Mouse (Mus musculus) intestine, embryonic 14.5 days (tissue): ENCODE data around the gene Rac3. TPM values are rescaled to one million over a fixed set of nuclear protein-coding genes. Genes with fewer than 3 reads are reported as not detected.

Source experiments
- ATAC-seq: fragments of 200-750 bp; cut with Nextera tagmentation; replicated peaks from 2 replicates; pipeline ENCODE4 v1.8.0; 2017; ENCODE audit warnings: low read depth, moderate number of reproducible peaks, moderate TSS enrichment, moderate library complexity; ENCODE audit not compliant: low FRiP score, low TSS enrichment
- DNase-seq: peaks from one replicate; pipeline ENCODE4 v3.0.0-alpha.2; 2018; ENCODE audit warnings: low spot score
- H3K27ac ChIP-seq: fragments of 300-500 bp; sonication (generic); 2 replicates; pipeline ENCODE4 v1.5.1; 2014; ENCODE audit warnings: low read depth, mild to moderate bottlenecking, control low read depth
- H3K27me3 ChIP-seq: fragments of 300-500 bp; sonication (generic); replicated peaks from 2 replicates; pipeline ENCODE4 v1.6.1; 2014; ENCODE audit warnings: low read length, control low read depth; ENCODE audit not compliant: control insufficient read depth, insufficient read depth
- H3K36me3 ChIP-seq: fragments of 300-500 bp; sonication (generic); 2 replicates; pipeline ENCODE4 v1.6.1; 2014; ENCODE audit warnings: low read length, control low read depth; ENCODE audit not compliant: control insufficient read depth, insufficient read depth
- H3K4me1 ChIP-seq: fragments of 300-500 bp; sonication (generic); replicated peaks from 2 replicates; pipeline ENCODE4 v1.6.1; 2014; ENCODE audit warnings: low read length, control low read depth, mixed read lengths; ENCODE audit not compliant: control insufficient read depth, insufficient read depth
- H3K4me2 ChIP-seq: fragments of 300-500 bp; sonication (generic); 2 replicates; pipeline ENCODE4 v1.6.1; 2014; ENCODE audit warnings: low read length
- H3K4me3 ChIP-seq: fragments of 300-500 bp; sonication (generic); 2 replicates; pipeline ENCODE4 v1.5.1; 2014; ENCODE audit warnings: low read depth, low read length, control low read depth, mixed read lengths
- H3K9ac ChIP-seq: fragments of 300-500 bp; sonication (generic); 2 replicates; pipeline ENCODE4 v1.6.1; 2014; ENCODE audit warnings: mild to moderate bottlenecking, low read length
- H3K9me3 ChIP-seq: fragments of 300-500 bp; sonication (generic); 2 replicates; pipeline ENCODE4 v1.6.1; 2016; ENCODE audit warnings: low read length, control low read depth; ENCODE audit not compliant: control insufficient read depth
- WGBS: fragments of 180-500 bp; shearing (Covaris S2); extraction: QIAGEN DNeasy Blood & Tissue Kit; methylation state at CpG from one replicate; pipeline ENCODE4 v1.1.7; 2014; 5-methylcytosine and 5-hydroxymethylcytosine counted together
- polyA plus RNA-seq: library from polyadenylated mRNA; unstranded; fragments of >200 nt; fragmentation: Nextera tagmentation; extraction: Ambion mirVana; gene quantifications from 2 replicates; pipeline ENCODE4 v1.2.1, GENCODE M21; 2014

The Rac3 gene
- polyA plus RNA-seq, 1 experiment from 2014 or later = 10.2 TPM

GRCm38 (mm10) chr11:120722067-120722630, 879 bp downstream of the Rac3 start:
- no peak overlapping the region for H3K27ac ChIP-seq

DNA sequence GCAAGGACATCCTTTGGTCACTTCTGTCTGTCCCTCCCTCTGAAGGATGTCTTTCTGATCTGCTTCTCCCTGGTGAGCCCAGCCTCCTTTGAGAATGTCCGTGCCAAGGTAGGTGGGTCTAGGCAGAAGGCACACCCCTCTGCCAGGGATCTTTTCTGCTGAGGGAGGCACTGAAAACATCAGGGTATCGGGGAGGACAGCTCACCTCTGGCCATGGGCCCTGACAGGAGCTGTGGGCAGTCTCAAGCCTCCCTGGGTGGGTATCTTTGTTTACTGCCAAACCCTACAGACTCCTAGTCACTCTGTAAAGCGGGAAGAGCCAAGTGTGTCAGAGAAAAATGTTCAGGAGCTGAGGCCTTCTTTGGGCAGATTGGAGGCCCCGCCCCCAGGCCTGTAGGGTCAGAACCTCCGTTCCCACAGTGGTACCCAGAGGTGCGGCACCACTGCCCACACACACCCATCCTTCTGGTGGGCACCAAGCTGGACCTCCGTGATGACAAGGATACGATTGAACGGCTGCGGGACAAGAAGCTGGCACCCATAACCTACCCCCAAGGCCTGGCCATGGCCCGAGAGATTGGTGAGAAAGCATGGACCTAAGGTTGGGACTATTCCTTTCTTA, 1.6 kb downstream of the Rac3 start:
- no peak for DNase-seq
- no peak for ATAC-seq

More at GRCm38 (mm10) chr11:120722067-120722630, 879 bp downstream of the Rac3 start:
- ATAC-seq = peak; percentile 3
- H3K9me3 ChIP-seq = no peaks in the 10 kb centered on the region
- peak overlapping the region; percentile 64 for H3K9ac ChIP-seq
- peaks cover 8% of the 10 kb centered on the region; the same call in 1 of the 2 replicates for H3K27me3 ChIP-seq
- no peak for DNase-seq
- H3K4me1 ChIP-seq = peaks cover 20% of the 10 kb centered on the region
- 22% methylated on average over 21 of the region's 21 CpGs for WGBS
- peaks cover 24% of the 10 kb centered on the region for H3K36me3 ChIP-seq
- peak overlapping the region; percentile 99 for H3K4me2 ChIP-seq
- peak overlapping the region; percentile 58 for H3K4me3 ChIP-seq

DNA sequence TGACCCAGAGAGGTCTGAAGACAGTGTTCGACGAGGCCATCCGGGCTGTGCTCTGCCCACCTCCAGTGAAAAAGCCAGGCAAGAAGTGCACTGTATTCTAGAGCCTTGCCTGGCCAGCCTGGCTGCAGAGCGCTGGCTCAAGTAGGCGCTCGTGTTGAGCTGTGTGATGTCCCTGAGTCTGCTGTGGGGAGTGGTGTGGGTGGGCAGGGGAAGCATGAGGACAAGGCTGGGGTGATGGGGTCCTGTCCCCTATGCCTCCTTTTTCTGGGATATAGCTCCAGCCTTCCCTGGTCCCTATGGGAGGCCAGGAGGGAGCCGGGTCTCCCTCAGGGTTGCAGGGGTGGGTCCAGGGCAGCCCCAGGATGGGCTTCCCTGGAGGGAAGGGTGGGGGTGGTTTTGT, 2.2 kb downstream of the Rac3 start:
- H3K4me2 ChIP-seq = no peak overlapping the region
- no peak overlapping the region for H3K9ac ChIP-seq
- peaks cover 11% of the 10 kb centered on the region; the same call in 1 of the 2 replicates for H3K36me3 ChIP-seq
- ATAC-seq (no peak), DNase-seq (no peak)
- H3K4me1 ChIP-seq = peaks cover 20% of the 10 kb centered on the region
- H3K27ac ChIP-seq = no peak overlapping the region
- H3K9me3 ChIP-seq = no peaks in the 10 kb centered on the region
- H3K4me3 ChIP-seq = no peak overlapping the region
- peaks cover 8% of the 10 kb centered on the region; the same call in 1 of the 2 replicates for H3K27me3 ChIP-seq
- 91% methylated on average over 7 of the region's 7 CpGs for WGBS

More for the DNA sequence above, 1.6 kb downstream of the Rac3 start:
- 85% methylated on average over 11 of the region's 11 CpGs for WGBS
- peaks cover 8% of the 10 kb centered on the region; the same call in 1 of the 2 replicates for H3K27me3 ChIP-seq
- peaks cover 17% of the 10 kb centered on the region for H3K36me3 ChIP-seq
- no peaks in the 10 kb centered on the region for H3K9me3 ChIP-seq
- H3K4me2 ChIP-seq = no peak overlapping the region
- no peak overlapping the region for H3K27ac ChIP-seq
- no peak overlapping the region for H3K4me3 ChIP-seq
- H3K4me1 ChIP-seq = peaks cover 20% of the 10 kb centered on the region
- H3K9ac ChIP-seq = no peak overlapping the region

DNA sequence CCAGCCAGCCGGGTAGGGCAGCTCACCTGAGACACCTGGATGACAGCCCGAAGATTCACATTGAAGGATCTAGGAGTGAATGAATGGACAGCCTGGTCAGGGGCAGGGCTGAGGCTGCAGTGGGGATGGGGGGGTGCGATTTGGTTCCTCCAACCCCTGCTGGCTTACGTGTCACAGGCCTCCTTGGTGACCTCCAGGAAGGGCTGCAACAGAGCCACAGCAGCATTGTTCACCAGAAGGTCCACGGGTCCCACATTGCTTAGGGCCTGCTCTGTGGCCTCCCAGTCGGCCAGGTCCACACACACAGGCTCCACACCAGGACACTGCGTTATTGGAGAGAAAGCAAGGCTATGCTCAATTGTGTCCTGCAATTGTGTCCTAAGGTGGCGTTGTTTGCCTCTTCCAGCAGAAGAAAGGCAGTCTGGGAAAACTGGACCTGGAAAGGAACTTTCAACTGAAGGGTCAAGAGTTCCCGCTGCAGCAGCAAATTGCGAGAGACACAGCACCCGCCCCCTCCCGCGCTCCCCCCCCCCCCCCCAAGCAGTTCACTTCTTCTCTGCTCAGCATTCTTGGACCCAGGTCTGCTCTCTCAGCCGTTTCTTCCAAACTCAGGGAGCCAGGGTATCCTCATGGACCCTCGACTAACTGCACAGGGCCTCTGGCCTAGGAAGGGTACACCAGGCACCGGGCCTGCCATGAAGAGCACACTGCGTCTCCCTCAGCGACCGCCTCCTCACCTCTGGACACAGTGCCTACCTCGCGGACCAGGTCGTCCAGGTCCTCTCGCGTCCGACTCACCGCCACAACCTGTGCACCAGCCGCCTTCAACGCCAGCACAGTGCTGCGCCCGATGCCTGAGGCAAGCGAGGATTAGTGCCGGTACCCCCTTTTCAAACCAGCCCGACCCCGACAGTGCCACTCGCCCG, 5.2 kb downstream of the Rac3 start:
- Histone ChIP-seq H3K4me1 (peaks cover 14% of the 10 kb centered on the region), H3K9ac (peak overlapping the region; percentile 40), H3K36me3 (no peaks in the 10 kb centered on the region), H3K4me3 (peak overlapping the region; percentile 58), H3K9me3 (no peaks in the 10 kb centered on the region), H3K27me3 (peaks cover 8% of the 10 kb centered on the region; the same call in 1 of the 2 replicates), H3K27ac (no peak overlapping the region), H3K4me2 (peak overlapping the region; percentile 84)
- WGBS = 21% methylated on average over 33 of the region's 36 CpGs
- DNase-seq (no peak), ATAC-seq (peak; percentile 30; the same call in 1 of the 2 replicates)

GRCm38 (mm10) chr11:120727169-120727527, 5.9 kb downstream of the Rac3 start, which contains the start of gene Dcxr:
Gene Dcxr, minus strand, starts transcription at chr11:120727281.
- Histone ChIP-seq H3K4me3 (peak within 1 kb of the TSS; percentile 58), H3K4me2 (peak within 1 kb of the TSS; percentile 84)

GRCm38 (mm10) chr11:120727564-120727963, 6.3 kb downstream of the Rac3 start:
- Histone ChIP-seq H3K36me3 (no peaks in the 10 kb centered on the region), H3K27me3 (no peaks in the 10 kb centered on the region), H3K9me3 (no peaks in the 10 kb centered on the region), H3K4me1 (peaks cover 6% of the 10 kb centered on the region; the same call in 1 of the 2 replicates), H3K4me3 (0 out of 2 replicates have a peak overlapping the region, but pooled peaks have one; percentile 58), H3K4me2 (peak overlapping the region; percentile 84), H3K27ac (no peak overlapping the region), H3K9ac (no peak overlapping the region)
- DNase-seq = no peak
- ATAC-seq = no peak
- 57% methylated on average over 12 of the region's 12 CpGs for WGBS

More at GRCm38 (mm10) chr11:120727169-120727527, 5.9 kb downstream of the Rac3 start, which contains the start of gene Dcxr:
- H3K27me3 ChIP-seq = peaks cover 4% of the 10 kb centered on the region; the same call in 1 of the 2 replicates
- H3K27ac ChIP-seq = no peak within 1 kb of the TSS
- H3K4me1 ChIP-seq = peaks cover 8% of the 10 kb centered on the region
- peak within 1 kb of the TSS; percentile 40 for H3K9ac ChIP-seq
- ATAC-seq = peak; percentile 84
- H3K9me3 ChIP-seq = no peaks in the 10 kb centered on the region
- no peaks in the 10 kb centered on the region for H3K36me3 ChIP-seq
- peak; percentile 86 for DNase-seq
- WGBS = under 1% methylated on average over 14 of the region's 14 CpGs

DNA sequence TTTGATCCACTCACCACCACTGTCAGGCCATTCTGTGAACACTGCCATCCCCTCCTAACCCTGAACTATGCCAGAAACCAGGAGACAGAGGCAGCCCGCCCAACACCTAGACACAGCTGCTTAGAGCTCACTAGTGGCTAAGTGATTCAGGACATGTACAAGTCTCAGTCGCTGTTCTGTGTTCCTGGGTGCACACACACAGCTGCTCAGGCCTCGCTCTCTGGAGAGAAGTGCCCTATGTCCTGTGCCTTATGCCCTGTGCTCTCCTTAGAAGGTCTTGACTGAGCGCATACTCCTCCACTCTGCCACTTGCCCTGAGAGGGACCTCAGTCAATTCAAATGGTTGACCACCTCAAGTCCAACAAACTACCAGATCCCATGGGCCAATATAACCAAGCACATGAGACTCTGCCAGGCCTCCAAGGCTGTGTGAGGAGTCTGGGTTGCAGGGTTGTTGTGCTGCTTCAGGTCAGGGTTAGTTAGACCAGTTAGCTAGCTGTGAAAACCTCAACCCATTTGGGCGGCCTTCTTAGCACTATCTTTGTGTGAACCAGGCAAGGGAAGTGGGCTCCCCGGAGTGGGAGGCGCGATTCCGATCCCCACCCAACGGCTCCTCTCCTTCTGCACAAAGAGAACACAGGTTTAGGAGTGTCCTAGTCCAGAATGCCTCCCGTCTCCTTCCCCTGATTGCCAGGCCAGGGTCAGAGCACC, 7.4 kb downstream of the Rac3 start:
- no peaks in the 10 kb centered on the region for H3K36me3 ChIP-seq
- no peak overlapping the region for H3K4me3 ChIP-seq
- H3K4me2 ChIP-seq = no peak overlapping the region
- H3K9me3 ChIP-seq = no peaks in the 10 kb centered on the region
- 69% methylated on average over 11 of the region's 11 CpGs for WGBS
- H3K27ac ChIP-seq = no peak overlapping the region
- H3K9ac ChIP-seq = no peak overlapping the region
- no peaks in the 10 kb centered on the region for H3K27me3 ChIP-seq
- peaks cover 6% of the 10 kb centered on the region; the same call in 1 of the 2 replicates for H3K4me1 ChIP-seq
- ATAC-seq = no peak
- no peak for DNase-seq
